Mouse (Mus musculus): ENCODE measurements at regions not wholly inside any gene's neighbourhood (a gene's known extent, or its start where the extent isn't known, plus 50 kb on each side); places are given as distances from the start of the nearest gene placed in this dataset.

DNA sequence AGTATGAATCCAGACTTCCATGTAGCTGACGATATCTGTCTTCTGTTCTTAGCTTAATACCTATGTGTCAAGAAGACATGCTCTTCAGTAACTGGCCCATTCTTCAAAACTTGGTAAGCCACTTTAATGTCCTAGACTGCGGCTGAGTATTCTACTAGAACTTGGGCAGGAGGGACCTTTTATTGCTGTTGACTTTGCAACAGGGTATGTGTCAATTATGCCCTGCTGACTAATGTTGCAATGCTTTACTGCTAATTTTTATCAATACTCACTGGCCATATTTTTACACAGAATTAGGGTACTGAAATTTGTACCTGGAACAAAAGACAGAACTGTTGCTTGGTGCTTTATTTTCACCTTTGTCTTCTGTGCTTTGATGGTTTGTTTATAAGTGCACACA is 746.9 kb downstream of the Ppargc1a start:
- no peak for DNase-seq (ENCODE audit: low spot score in 2 of 2)

DNA sequence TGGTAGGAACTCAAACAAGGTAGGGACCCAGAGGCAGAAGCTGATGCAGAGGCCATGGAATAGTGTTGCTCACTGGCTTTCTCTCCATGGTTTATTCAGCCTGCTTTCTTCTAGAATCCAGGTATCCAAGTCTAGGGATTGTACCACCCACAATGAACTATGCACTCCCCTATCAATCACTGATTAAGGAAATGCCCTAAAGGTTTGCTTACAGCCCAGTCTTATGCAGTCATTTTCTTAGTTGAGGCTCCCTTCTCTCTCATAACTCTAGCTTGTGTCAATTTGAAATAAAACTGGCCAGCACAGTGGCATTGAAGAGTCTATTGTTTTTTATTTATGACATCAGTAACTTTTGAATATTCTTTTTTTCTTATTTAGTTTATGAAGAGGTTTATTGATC is 747.6 kb downstream of the Ppargc1a start:
- DNase-seq (ENCODE audit: low spot score in 2 of 2): no peak

DNA sequence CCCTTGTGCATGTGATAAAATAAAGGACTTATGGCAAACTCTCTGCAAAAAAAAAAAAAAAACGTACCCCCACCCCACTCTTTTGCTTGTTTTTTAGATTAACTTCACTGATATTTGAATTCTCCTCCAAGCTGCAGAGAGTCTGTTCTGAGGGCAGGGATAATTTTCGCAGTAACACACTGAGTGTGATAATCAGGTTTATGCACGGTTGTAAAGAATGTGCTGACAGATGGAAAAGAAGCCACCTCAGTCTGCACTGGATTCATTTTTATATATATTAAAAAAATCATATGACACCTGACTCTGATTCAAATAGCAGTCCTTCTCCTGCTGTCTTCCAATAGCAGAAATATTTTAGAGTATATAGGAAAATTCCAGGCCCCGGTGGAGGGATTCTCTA is 736.5 kb upstream of the Adgra3 start:
- DNase-seq (ENCODE audit: low spot score in 2 of 2): no peak

DNA sequence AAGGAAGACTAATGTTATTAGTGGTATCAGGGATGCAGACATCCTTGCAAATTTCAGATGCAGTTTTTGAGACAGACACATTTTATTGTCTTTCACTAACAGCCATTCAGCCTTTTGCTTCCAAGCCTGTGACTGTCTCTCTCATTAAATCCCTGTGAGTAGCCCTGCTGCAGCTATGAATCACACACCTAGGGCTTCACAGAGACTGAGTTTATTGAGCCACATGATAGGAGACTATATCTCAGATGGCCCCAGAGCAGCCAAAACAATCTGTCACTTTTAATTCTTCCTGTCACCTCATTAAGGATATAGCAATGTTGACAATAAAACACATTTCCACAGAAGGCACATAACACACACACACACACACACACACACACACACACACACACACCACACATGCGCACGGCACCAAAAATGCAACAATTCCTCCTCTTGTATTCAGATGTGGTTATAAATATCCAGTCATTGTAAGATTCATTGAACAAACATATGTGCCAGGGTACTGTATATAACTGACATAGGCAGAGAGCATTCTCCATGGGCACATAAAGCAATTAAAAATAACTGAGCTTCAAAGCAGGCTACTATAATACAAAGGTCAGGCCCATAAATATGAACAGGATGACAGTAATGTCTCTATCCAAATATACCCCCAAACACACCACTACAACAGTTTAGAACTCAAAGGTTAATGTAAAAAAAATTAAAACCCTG is 735.8 kb upstream of the Adgra3 start:
- DNase-seq (ENCODE audit: low spot score in 2 of 2): no peak

DNA sequence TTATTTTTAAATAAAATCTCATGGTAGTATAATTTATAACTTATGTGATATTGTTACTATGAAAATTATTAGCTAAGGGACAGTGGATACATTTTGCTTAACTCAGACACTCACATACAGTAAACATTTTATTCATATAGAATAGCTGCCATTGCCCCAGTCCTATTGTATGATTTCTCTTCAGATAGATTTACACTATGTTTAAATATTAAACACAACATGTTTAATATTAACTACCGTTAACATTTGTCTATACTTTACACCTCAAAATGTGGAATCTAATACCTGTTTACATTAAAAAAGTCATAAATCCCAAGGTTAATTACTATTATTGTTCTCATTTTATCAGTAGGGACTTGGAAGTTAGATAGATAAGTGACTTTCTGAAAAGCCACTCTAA is 734.8 kb upstream of the Adgra3 start:
- no peak for DNase-seq (ENCODE audit: low spot score in 2 of 2)

DNA sequence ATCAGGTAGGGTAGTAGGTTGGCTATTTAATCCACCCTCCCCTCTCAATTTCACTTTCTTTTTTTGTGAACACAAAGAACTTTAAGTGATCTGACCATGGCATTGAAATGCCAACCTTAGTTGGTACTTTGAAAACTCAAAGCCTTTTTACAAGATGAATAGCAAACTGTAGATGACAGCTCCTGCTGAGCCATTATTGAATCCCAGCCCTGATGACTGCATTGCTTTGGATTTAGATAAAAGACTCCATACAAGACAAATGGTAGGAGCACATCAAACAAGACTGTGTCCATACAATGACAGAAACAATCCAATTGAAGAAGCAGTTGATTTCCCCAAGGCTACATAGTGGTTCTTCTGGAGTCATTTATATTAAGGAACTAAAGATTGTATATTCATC is 726.5 kb upstream of the Adgra3 start:
- DNase-seq (ENCODE audit: low spot score in 2 of 2): no peak

DNA sequence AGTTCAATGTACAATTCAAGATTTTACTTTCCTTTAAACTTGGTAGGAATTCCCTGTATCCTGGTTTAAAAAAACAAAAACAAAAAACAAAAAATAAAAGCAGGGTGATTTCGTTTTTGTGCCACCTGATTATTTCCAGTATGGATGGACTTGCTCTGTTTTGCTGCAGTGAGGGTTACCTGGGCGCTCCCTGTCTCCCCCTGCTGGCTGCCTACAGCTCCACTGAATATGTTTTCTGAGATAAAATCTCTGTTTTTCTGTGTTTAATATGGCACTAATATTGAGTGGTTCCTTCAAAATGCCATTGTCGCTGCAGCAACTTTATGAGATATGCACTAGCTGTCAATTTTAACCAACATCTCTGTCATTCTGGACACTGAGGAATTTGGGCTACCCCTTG is 720.3 kb upstream of the Adgra3 start:
- DNase-seq (ENCODE audit: low spot score in 2 of 2): no peak

DNA sequence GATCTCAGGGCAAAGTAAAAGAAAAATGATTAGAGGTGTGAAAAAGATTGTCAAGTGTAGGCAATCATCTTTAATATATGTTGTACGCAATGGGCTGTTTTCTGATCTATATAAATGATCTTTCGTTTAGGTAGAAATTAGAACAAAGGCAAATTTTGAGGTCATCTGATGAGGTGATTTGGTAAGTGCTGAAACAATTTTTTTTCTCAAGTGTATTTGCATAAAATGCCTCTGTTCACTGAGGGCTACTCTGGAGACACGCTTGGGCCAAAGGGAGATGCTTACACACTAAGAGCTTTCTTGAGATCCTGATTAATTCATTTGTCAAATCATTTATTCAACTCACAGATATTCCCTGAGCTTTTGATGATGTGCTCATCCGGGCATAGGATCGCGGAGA is 719.4 kb upstream of the Adgra3 start:
- DNase-seq (ENCODE audit: low spot score in 2 of 2): no peak

DNA sequence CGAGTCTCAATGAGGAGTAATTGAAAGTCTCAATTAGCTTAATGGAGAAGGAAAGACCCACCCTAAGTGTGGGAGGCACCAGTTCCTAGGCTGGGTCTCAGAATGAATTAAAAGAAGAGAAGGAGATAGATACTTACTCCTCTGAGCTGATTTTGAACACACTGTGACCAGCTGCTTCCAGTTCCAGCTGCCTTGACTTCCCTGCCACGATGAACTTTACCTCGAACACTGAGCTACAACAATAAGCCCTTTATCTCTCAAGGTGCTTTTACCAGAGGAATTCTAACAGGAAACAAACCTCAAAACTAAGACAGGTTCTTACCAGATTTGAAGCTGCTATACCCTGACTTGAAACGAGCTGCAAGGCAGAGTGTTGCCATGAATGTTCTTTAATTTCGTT is 703.5 kb upstream of the Adgra3 start:
- DNase-seq (ENCODE audit: low spot score in 2 of 2): no peak

DNA sequence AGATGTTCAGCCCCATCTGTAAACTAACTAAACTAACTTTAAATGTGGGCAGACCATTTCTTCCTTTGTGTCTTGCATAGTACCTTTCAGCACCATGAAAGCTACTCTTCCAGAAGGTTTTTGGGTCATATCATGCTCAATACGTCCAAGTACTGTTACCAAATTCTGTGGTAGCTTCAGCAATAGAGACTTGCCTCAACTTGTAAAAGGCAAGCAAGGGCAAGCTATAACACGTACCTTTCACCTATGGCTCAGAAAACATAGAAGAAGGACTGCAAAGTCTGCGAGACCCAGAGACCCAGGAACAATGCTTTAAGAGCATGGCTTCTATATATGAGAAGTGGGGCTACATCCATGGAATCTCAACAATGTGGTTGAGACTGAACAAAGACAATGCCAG is 701.6 kb upstream of the Adgra3 start:
- DNase-seq (ENCODE audit: low spot score in 2 of 2): no peak

DNA sequence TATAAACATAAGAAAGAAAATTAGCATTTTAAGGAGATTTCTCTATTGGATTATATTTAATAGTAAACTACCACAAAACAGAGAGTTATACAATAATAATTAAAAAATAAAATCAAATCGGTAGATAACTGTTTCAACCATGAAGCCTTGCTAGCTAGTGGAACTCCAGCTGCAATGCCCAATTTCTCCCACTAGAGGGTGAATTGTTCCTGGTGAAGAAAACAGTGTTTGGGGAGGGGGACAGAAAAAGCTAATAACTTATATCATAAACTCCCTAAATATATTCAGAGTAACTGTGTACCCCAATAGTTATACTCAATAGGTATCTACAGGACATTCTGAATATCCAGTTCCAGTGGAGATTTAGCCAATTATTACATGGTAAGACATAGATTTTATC is 694.0 kb upstream of the Adgra3 start:
- peak in 1 of 2 experiments; percentile 19 for DNase-seq (ENCODE audit: low spot score in 2 of 2)

DNA sequence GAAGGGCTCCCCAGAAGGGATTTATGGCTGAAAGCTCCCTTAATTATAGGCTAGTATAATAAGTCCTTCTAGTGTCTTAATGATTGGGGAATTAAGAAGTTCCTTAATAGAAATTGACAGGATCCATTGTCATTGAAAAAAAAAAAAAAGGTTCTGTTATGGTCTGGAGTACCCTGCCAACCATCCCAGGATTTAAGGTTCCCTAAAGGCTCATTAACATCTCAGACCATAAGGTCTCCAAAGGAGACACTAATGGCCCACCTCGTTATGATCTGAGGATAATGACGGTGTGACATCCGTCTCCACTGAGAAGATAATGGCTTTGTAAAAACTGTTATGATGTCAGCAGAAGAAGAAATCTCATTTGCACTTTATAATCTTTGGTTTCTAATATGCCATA is 692.6 kb upstream of the Adgra3 start:
- no peak for DNase-seq (ENCODE audit: low spot score in 2 of 2)

DNA sequence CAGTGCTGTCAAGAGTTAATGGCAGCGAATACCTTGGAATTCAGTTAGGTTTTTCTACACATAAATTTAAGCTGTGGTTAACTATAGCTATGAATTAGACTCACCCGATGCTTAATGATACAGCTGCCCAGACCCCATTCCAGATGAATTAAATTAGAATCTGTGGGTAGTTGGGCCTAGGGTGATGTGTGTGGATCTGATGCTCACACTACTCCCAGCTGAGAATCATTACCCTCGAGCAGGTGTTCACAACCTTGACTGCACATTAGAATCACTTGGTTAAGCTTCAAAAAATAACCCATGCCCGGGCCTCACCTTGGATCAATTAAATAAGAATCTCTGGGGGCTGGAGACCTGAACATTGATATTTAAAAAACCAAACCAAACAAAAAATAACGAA is 684.2 kb upstream of the Adgra3 start:
- no peak for DNase-seq (ENCODE audit: low spot score in 2 of 2)

DNA sequence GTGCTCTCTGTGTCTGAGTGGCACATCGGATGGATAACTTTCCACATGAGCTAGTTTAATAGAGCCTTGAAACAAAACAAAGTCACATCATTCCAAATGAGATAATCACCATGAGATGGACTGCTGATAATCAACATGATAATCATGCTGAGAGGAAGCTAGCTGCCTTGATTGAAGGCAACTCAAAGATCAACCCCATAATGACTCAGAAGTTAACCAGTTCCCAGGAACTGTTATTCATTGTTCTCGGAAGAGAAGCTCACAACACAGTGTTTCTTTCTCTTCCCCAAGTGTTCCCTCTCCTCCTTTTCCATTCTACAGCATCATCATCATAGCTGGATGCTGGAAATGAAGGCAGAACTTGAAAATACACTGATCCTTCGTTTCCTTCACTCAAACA is 674.9 kb upstream of the Adgra3 start:
- DNase-seq (ENCODE audit: low spot score in 2 of 2): no peak

DNA sequence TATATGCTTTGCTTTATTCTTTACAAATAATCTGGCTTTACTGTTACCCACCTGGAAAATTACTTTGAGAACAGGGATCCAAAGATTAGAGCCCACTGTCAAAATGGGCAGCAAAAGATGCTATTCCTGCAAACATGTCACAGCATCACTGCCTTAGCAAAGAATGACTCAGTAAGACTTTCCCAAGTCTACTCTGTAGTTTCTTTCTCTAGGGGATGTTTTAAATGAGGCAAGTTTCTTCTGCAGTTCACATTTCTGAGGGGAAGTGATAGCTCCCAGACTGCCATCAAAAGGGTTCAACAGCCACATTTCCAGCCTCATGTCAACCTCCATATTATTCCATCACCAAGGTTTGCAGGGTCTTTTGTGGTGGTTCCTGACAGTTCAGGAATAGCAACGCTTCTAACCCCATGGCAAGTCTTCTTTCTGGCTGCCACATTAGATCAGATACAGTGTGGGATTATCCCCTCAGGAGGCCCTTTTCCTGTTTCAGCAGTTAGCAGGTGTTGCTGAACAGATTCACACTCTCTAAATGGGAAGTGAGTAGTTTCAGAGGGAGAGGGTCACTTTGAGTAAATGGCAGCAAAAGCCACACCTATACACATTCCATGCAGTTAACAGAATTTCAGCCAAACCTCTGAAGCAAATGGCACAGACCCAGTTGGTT is 669.7 kb upstream of the Adgra3 start:
- DNase-seq (ENCODE audit: low spot score in 2 of 2): no peak

DNA sequence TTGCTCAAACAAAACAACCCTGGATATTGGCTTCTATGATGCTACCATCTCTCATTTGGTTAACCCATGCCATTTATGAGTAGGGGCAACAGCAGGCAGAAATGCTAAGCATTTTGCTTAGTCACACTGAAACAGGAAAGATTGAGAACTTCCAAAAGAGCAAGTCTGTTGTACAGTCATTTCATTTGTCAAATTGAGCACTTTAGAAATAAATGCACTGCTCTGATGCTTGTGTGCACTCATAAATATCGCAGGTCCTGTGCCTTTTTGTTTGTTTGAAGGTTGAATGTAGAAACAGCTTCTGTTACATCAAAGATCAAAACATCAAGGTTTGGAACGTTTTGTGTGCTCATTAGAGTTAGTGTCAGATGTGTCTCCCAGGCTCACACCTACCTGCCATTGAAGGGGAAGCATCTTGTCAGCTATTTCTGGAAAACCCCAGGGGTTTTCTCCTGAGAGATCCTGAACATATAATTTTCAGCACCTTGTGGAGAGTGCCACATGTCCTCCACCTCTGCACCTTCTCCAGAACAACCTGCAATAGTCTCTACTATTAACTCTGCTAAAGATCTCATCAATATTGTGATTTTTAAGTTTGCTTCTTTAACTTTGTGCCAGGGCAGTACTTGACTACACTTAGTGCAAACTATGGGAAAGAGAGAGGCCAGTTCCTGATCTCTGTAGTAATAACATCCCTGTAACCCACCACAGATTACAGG is 648.3 kb upstream of the Adgra3 start:
- no peak for DNase-seq (ENCODE audit: low spot score in 2 of 2)

DNA sequence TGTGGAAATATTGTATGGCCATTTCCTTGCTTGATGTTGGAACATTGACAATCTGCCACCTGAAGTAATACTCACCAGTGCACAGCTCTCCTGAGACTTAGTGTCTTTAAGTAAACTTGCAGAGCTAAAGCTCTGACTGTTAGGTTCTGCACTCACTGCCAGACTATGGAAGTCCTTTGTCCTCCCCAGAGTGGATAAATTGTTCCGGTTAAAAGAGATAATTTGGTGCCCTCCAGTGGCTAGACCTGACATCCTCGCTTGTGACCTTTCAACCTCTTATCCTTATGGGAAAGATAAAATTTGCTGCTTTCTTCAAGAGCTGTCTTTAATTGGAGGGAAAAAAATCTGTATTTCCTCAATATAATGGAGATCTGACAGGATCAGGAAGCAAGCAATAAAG is 639.3 kb upstream of the Adgra3 start:
- DNase-seq (ENCODE audit: low spot score in 2 of 2): no peak

DNA sequence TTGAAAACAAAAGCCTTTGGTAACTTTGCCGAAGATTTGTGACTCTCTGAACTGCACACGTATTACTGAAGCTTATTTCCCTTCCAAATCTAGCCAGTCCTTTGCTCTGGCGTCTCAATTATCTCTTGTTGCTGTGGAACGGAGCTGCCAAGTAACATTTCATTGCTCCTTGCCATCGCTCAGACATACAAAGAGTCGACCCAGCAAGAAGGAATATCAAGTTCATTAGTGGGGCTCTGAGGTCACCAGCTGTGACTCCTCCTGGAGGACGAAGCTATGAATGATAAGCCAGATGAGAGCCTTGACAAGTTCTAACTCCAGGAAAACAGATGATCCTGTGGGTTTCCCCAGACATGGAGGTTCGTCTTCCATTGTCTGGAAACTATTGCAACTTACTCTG is 638.8 kb upstream of the Adgra3 start:
- no peak for DNase-seq (ENCODE audit: low spot score in 2 of 2)

DNA sequence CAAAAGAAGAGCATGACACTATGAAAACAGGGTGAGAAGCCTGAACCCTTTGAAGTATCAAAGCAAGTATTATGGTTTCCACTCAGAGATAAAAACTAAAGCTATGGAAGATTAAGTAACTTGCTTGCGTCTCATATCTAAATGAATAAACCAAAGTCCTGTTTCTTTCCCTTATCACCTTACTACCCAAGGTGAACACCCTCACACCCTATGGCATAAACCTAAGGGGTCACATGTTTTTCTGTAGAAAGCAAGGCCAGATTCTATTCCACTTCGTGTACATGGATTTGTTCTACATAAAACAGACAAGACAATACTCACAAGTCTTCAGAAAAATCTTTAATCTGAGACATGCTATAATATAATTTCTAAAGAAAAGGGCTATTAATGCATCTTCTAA is 629.6 kb upstream of the Adgra3 start:
- DNase-seq (ENCODE audit: low spot score in 2 of 2): no peak

DNA sequence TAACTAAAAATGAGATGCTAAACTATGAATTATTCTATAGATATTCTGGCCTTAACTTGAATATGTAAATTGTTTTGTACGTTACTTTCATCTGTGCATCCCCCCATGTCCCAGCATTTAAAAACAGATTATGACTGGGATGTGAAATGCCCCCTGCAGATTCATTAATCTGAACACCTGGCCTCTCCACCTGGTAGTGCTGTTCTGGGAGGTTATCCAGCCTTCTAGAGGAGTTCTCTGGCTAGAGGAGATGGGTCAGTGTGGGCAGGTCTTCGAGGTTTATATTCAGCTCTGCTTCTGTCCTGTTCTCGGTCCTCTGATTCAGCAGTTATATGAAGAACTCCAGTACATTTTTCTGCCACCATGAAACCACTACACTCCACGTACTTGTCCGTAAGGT is 625.2 kb upstream of the Adgra3 start:
- no peak for DNase-seq (ENCODE audit: low spot score in 2 of 2)

DNA sequence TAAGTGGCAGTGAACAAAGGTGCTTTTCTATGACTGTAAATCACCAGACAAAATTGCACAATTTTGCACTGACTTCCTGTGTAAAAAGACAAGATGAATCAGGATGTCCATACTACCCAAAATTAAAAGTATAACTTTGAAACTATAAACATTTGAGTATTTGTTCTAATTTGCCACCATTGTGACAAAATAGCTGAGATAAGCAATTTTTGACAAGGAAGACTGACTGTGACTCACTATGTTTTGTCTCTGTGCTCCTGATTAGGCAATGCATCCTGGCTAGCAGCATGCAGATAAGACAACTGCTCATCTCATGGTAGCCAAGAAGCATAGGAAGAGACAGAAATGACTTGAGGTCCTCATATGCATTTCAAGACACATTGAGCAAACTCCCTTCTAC is 577.7 kb upstream of the Adgra3 start:
- DNase-seq (ENCODE audit: low spot score in 2 of 2): no peak

DNA sequence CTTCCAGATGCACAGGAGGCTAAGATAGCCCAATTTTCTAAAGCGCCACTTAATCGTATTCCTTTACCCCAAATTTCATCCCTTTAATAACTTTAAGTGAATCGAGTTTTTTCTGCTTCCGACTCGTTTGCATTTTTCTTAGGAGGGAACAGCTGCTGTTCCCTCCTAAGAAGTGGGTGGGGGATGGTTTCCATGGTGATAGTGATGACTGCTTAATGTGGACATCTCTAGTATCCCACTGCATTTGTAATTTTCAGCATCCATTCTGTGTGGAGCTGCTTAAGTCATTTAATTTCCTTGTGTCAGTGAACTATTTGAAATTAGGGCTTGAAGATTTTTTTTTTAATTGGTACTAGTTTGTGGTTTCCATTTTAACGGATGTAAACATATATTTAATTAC is 567.8 kb upstream of the Adgra3 start:
- DNase-seq (ENCODE audit: low spot score in 2 of 2): peak in 1 of 2 experiments; percentile 7

DNA sequence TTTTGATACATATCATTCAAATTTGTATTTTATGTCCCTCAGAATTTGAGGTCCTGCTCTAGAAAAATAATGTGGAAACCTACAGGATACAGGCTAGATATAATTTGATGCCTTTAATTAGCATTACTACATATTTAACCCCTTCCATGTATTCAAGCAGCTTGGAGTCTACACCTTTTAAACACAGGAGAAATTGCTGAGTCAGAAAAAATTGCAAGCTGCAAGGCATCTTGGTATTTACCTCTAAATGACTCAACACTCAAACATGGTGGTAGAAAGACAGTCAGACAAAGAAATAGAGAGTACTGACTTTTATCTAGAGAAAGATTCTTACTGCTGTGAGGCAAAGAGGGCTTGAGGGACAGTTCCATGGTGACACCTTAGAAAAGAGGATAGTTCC is 565.4 kb upstream of the Adgra3 start:
- DNase-seq (ENCODE audit: low spot score in 2 of 2): no peak
